Comparison of ENCODE assay signal across 9 mouse cellular contexts in the genomic region with DNA sequence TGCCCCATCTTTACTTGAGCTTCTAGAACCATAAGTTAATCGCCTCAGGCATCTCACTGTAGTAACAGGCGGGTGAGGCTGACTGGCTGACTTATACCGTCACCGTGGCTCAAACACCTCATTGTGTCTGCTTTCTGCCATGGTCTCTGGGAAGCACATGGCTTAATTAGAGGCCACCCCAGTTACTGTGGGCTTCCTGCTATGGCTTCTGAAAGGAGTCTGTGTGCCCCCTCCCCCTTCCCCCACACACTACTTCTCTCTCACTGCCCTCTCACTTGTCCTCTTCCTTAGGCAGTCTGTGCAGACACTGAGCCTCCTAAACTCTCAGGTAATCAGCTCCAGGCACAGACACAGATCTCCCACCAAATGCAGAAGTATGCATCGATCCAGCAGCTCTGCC. TPM values are rescaled to one million over a fixed set of nuclear protein-coding genes. Genes with fewer than 3 reads are reported as not detected.
A peak's percentile ranks its signal among the peaks of the same experiment; 100 is the strongest.
DNase-seq lines count a peak whose midpoint lies in the region; ATAC-seq and TF ChIP-seq lines count a peak whose summit lies in the region.
"Had no signal": no experiment of that assay in that cellular context is flagged by ENCODE, and none has a peak within 500 bp of the region (broad histone marks: within the 10 kb centered on the region; RNA-seq: fewer than 3 reads in every experiment).

No protein-coding gene starts in this region.

- peaks cover 64% of the 10 kb centered on the region for H3K4me1 ChIP-seq in heart, postnatal 0 days (ENCODE audit: control insufficient read depth, insufficient read depth)

- intact Hi-C loops in heart, postnatal 14 days (cut with DNase I) = no loop called here
- intact Hi-C loops in left cerebral cortex, postnatal 4 days (cut with DNase I) = no loop called here
- intact Hi-C loops in left cerebral cortex, postnatal 10 days (cut with DNase I) = no loop called here

- no peaks in the 10 kb centered on the region for H3K36me3 ChIP-seq in heart, postnatal 0 days (replicated peaks; ENCODE audit: control insufficient read depth, insufficient read depth, low read length)

- whole genome bisulfite sequencing in heart, postnatal 0 days = 57% methylated on average over 5 of the region's 5 CpGs

- DNase-seq in heart, postnatal 0 days (ENCODE audit: low spot score) = no peak
- no peak for DNase-seq in heart, postnatal 14 days
- DNase-seq in forelimb bud, embryonic 11.5 days (ENCODE audit: low read depth, low spot score) = peak; percentile 81
- no peak for DNase-seq in left cerebral cortex, postnatal 4 days
- DNase-seq in thymus, postnatal 14 days = no peak
- DNase-seq in left cerebral cortex, postnatal 10 days (ENCODE audit: extremely low spot score in 1 of 2, low spot score in 2 of 2) = no peak
- DNase-seq: thymus, postnatal 4 days had no signal

- no peak overlapping the region for H3K4me3 ChIP-seq in heart, postnatal 0 days (ENCODE audit: low read depth, low read length)

- no peak overlapping the region for H3K4me2 ChIP-seq in heart, postnatal 0 days (ENCODE audit: low read depth, low read length)

- no peak for ATAC-seq in heart, postnatal 0 days (ENCODE audit: insufficient read depth, low read depth)
- ATAC-seq in common myeloid progenitor, adult 5-6 weeks (replicated peaks; ENCODE audit: low read depth, poor library complexity, severe bottlenecking) = peak; percentile 31; the same call in 1 of the 2 replicates
- peak; percentile 37; the same call in 1 of the 2 replicates for ATAC-seq in megakaryocyte-erythroid progenitor cell, adult 5-6 weeks (replicated peaks; ENCODE audit: low FRiP score, low TSS enrichment, poor library complexity, severe bottlenecking)

- peak overlapping the region; percentile 80 for H3K27ac ChIP-seq in heart, postnatal 0 days (ENCODE audit: low read depth)

- H3K9me3 ChIP-seq in heart, postnatal 0 days (replicated peaks; ENCODE audit: control insufficient read depth, low read length) = no peaks in the 10 kb centered on the region

- H3K9ac ChIP-seq in heart, postnatal 0 days (replicated peaks; ENCODE audit: low read depth, low read length) = no peak overlapping the region

- TF ChIP-seq CTCF in heart, postnatal 0 days (IDR thresholded peaks at IDR 0.05; ENCODE audit: low read depth) = no peak

- TF ChIP-seq EP300 in heart, postnatal 0 days (IDR thresholded peaks at IDR 0.05; ENCODE audit: low read depth) = no peak

- no peaks in the 10 kb centered on the region for H3K27me3 ChIP-seq in heart, postnatal 0 days (ENCODE audit: control insufficient read depth, insufficient read depth, low read length)

RNA-seq across cellular contexts. Expression of a gene that starts 19.5 kb away (rescaled TPM):
- total RNA-seq in heart, postnatal 0 days (2014; rRNA removed; ENCODE audit: low replicate concordance) = 10.8 and 11.4 TPM in 2 replicates
- 11.6 and 12.0 TPM in 2 replicates for polyA plus RNA-seq in heart, postnatal 0 days (2015; fragmentation: Nextera tagmentation; extraction: Ambion mirVana)
- total RNA-seq in heart, postnatal 14 days (2021) = 1 to 10 TPM; 1.0 to 2.3 TPM
- 95.7 and 102 TPM in 2 replicates for total RNA-seq in common myeloid progenitor, adult 5-6 weeks (2017)
- total RNA-seq in megakaryocyte-erythroid progenitor cell, adult 5-6 weeks (2014; fragmentation: Nextera tagmentation) = 59.5 and 80.1 TPM in 2 replicates
- 89.0 and 110 TPM in 2 replicates for total RNA-seq in megakaryocyte-erythroid progenitor cell, adult 5-6 weeks (2017)
- 1 to 10 TPM; 3.6 to 5.6 TPM for total RNA-seq in left cerebral cortex, postnatal 4 days (2021)
- total RNA-seq in left cerebral cortex, postnatal 10 days (2021) = 1 to 10 TPM; 1.8 to 1.9 TPM
